Mouse (Mus musculus) CH12.LX (cell line): Measurements from ENCODE around the gene Them7. TPM values are rescaled to one million over a fixed set of nuclear protein-coding genes. Genes with fewer than 3 reads are reported as not detected.

Experiments used
- DNase-seq: peaks from one replicate; pipeline ENCODE4 v3.0.0-alpha.2; 2013; ENCODE audit errors: extremely low read depth
- H3K27ac ChIP-seq: 2 replicates; pipeline ENCODE4 v1.5.1; 2012; ENCODE audit warnings: low read depth, mild to moderate bottlenecking, control low read depth, moderate library complexity; ENCODE audit not compliant: insufficient read depth
- H3K27me3 ChIP-seq: replicated peaks from 2 replicates; pipeline ENCODE3; 2012; ENCODE audit warnings: inconsistent platforms
- H3K36me3 ChIP-seq, 2 experiments: replicated peaks in 1 of 2; 2 replicates each; pipeline versions ENCODE3 to v1.6.1; 2012; ENCODE audit warnings: inconsistent platforms in 1 of 2, low read length in 1 of 2, mild to moderate bottlenecking in 1 of 2, mixed read lengths in 1 of 2, moderate library complexity in 1 of 2; ENCODE audit not compliant: control insufficient read depth in 1 of 2, insufficient read depth in 1 of 2
- H3K4me1 ChIP-seq, 2 experiments: 2 replicates each; pipeline ENCODE4 v1.6.1; 2012; ENCODE audit warnings: inconsistent platforms in 1 of 2, moderate library complexity in 1 of 2; ENCODE audit not compliant: insufficient read depth in 2 of 2, control insufficient read depth in 1 of 2
- H3K4me2 ChIP-seq: 2 replicates; pipeline ENCODE4 v1.6.1; 2012; ENCODE audit warnings: low read depth, mild to moderate bottlenecking, control low read depth; ENCODE audit not compliant: poor library complexity, insufficient read depth, severe bottlenecking
- H3K4me3 ChIP-seq, 3 experiments: fragments of 150-350 bp in 1 of 3; sonication (generic) in 1 of 3; replicated peaks in 1 of 3; 2 replicates each; pipeline versions ENCODE3 to v1.5.1; 2011 to 2012; ENCODE audit warnings: low read depth in 2 of 3, low read length in 2 of 3, mild to moderate bottlenecking in 2 of 3, moderate library complexity in 2 of 3, control low read depth in 1 of 3, improper control_type of control experiment in 1 of 3, inconsistent platforms in 1 of 3, mixed read lengths in 1 of 3; ENCODE audit not compliant: poor library complexity in 1 of 3
- H3K79me2 ChIP-seq: replicated peaks from 2 replicates; pipeline ENCODE4 v1.6.1; 2012; ENCODE audit warnings: mild to moderate bottlenecking, moderate library complexity; ENCODE audit not compliant: control insufficient read depth, poor library complexity, insufficient read depth, severe bottlenecking; ENCODE audit errors: extremely low read depth
- H3K9ac ChIP-seq: 2 replicates; pipeline ENCODE4 v1.6.1; 2012; ENCODE audit warnings: low read depth, mild to moderate bottlenecking, control low read depth, moderate library complexity; ENCODE audit not compliant: insufficient read depth
- H3K9me3 ChIP-seq: replicated peaks from 2 replicates; pipeline ENCODE3; 2012; ENCODE audit warnings: low read length, inconsistent platforms, mixed read lengths
- ELF1 ChIP-seq: IDR thresholded peaks from 2 replicates; pipeline ENCODE4 v1.6.1; 2014; ENCODE audit warnings: low read depth, mild to moderate bottlenecking, inconsistent platforms, low read length, improper control_type of control experiment
- EP300 ChIP-seq: IDR thresholded peaks from 2 replicates; pipeline ENCODE4 v1.6.1; 2011; ENCODE audit warnings: low read length, improper control_type of control experiment
- ETS1 ChIP-seq: conservative IDR thresholded peaks from 2 replicates; pipeline ENCODE4 v1.6.1; 2012; ENCODE audit warnings: low read depth, mild to moderate bottlenecking, inconsistent platforms, low read length, improper control_type of control experiment, moderate library complexity
- GABPA ChIP-seq: IDR thresholded peaks from 2 replicates; pipeline ENCODE4 v1.6.1; 2012; ENCODE audit warnings: low read depth, low read length, improper control_type of control experiment, inconsistent platforms; ENCODE audit not compliant: insufficient replicate concordance
- HCFC1 ChIP-seq: IDR thresholded peaks from 2 replicates; pipeline ENCODE4 v1.6.1; 2012; ENCODE audit warnings: low read depth, mild to moderate bottlenecking, inconsistent platforms, low read length, improper control_type of control experiment
- IRF4 ChIP-seq: IDR thresholded peaks from 2 replicates; pipeline ENCODE4 v1.6.1; 2014; ENCODE audit warnings: low read depth, mild to moderate bottlenecking, inconsistent platforms, low read length, improper control_type of control experiment
- MAZ ChIP-seq: IDR thresholded peaks from 2 replicates; pipeline ENCODE4 v1.6.1; 2012; ENCODE audit warnings: low read depth, mild to moderate bottlenecking, inconsistent platforms, low read length, improper control_type of control experiment, moderate library complexity
- MYC ChIP-seq: IDR thresholded peaks from 2 replicates; pipeline ENCODE4 v1.6.1; 2011; ENCODE audit warnings: low read depth, mild to moderate bottlenecking, improper control_type of control experiment, low read length
- NELFE ChIP-seq: IDR thresholded peaks from 2 replicates; pipeline ENCODE4 v1.6.1; 2011; ENCODE audit warnings: low read depth, low read length, improper control_type of control experiment
- NRF1 ChIP-seq: IDR thresholded peaks from 2 replicates; pipeline ENCODE4 v1.6.1; 2014; ENCODE audit warnings: low read depth, mild to moderate bottlenecking, inconsistent platforms, low read length, improper control_type of control experiment, moderate library complexity
- RAD21 ChIP-seq: IDR thresholded peaks from 2 replicates; pipeline ENCODE4 v1.6.1; 2011; ENCODE audit warnings: low read depth, mild to moderate bottlenecking, low read length, improper control_type of control experiment, moderate library complexity
- SIN3A ChIP-seq: IDR thresholded peaks from 2 replicates; pipeline ENCODE4 v1.6.1; 2012; ENCODE audit warnings: low read length, improper control_type of control experiment, inconsistent platforms
- TBP ChIP-seq: conservative IDR thresholded peaks from 2 replicates; pipeline ENCODE4 v1.6.1; 2011; ENCODE audit warnings: low read depth, low read length, improper control_type of control experiment
- UBTF ChIP-seq: IDR thresholded peaks from 2 replicates; pipeline ENCODE4 v1.6.1; 2012; ENCODE audit warnings: low read depth, mild to moderate bottlenecking, inconsistent platforms, low read length, improper control_type of control experiment, moderate library complexity
- ZC3H11A ChIP-seq: IDR thresholded peaks from 2 replicates; pipeline ENCODE4 v1.6.1; 2012; ENCODE audit warnings: low read depth, mild to moderate bottlenecking, inconsistent platforms, low read length, improper control_type of control experiment
- ZKSCAN1 ChIP-seq: IDR thresholded peaks from 2 replicates; pipeline ENCODE4 v1.6.1; 2012; ENCODE audit warnings: low read depth, inconsistent platforms, low read length, improper control_type of control experiment, borderline replicate concordance
- ZMIZ1 ChIP-seq: IDR thresholded peaks from 2 replicates; pipeline ENCODE4 v1.6.1; 2012; ENCODE audit warnings: low read depth, mild to moderate bottlenecking, inconsistent platforms, low read length, improper control_type of control experiment
- dilution Hi-C: fragments of 300-500 bp; cut with MboI; formaldehyde crosslinking; loops from 2 replicates; pipeline ENCODE4 v1.14.3; 2020; ENCODE audit warnings: low sequenced_read_pairs; ENCODE audit not compliant: extremely low pct_unique_long_range_greater_than_20kb, extremely low pct_ligation_motif_present
- in situ Hi-C: fragments of 300-500 bp; cut with MboI; formaldehyde crosslinking; loops from 3 replicates; pipeline ENCODE4 v1.14.3; 2019; ENCODE audit warnings: low sequenced_read_pairs, low pct_ligation_motif_present, low pct_unique_long_range_greater_than_20kb, mixed read lengths
- polyA plus RNA-seq: library from polyadenylated mRNA; unstranded; fragments of >175 nt; gene quantifications from 2 replicates; pipeline ENCODE4 v1.2.1, GENCODE M21; 2012; ENCODE audit warnings: low read depth; ENCODE audit not compliant: insufficient read length
- total RNA-seq, 2 experiments: library from RNA; depleted of rRNA; stranded (reverse); fragments of 300-350 nt in 1 of 2; fragments of >200 nt in 1 of 2; gene quantifications; 2 replicates each; pipeline ENCODE4 v1.2.3; 2012 to 2014

Them7 gene
- total and polyA plus RNA-seq, 3 experiments: not detected

DNA sequence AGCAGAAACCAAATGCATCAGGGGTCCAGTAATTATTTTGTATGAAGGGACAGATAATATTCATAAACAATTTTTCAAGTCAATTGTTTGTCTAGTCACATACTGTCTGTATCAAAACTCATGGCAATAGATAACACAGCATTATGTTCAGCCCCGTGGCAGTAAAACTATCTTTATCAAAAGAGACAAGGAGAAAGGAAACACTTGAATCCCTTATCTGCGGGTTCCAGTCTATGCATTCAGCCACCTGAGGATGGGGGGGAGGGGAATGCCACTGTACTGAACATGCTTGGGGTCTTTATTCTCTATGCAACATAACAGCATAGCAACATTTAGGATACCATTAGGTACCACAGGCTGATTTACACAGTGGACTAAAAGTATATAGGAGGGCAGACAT lies 190.2 kb downstream of the Them7 start:
- dilution Hi-C loops: no loop called here
- no peak overlapping the region for H3K4me3 ChIP-seq
- in situ Hi-C loops: no loop called here
- H3K36me3 ChIP-seq: no peaks in the 10 kb centered on the region
- TF ChIP-seq ZKSCAN1 (no peak), UBTF (no peak), HCFC1 (no peak), TBP (no peak)
- no peak overlapping the region for H3K27ac ChIP-seq
- no peaks in the 10 kb centered on the region for H3K79me2 ChIP-seq
- H3K27me3 ChIP-seq: no peaks in the 10 kb centered on the region
- H3K4me1 ChIP-seq: peaks cover 4 to 28% of the 10 kb centered on the region in 2 experiments
- H3K9me3 ChIP-seq: no peaks in the 10 kb centered on the region
- no peak overlapping the region for H3K4me2 ChIP-seq
- DNase-seq: no peak
- H3K9ac ChIP-seq: no peak overlapping the region

DNA sequence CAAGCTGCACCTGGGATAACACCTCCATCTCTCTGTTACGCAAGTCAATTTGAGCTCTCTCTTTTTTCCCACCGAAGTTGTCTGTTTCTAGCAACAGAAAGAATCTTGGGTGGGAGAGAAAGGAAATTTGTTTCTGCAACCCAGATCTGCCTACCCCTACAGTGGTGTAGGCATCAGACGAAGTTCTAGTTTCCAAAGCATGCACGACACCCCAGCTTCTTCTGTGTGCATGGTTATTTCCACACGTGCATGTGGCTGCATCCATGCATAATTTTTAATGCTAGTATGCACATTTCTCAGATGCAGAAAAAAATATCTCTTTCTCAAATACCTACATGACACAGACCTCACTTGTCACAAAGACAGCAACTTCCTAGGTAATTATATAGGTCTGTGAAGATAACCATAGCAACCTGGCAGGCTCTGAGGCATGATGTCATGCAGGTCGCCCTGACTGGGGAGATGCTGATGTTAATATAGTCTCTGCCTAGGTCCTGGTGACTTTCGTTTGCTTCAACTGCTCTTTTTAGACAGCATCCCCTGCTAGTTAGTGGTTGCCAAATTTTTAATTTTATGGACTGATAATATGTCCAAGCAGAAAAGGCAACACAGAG lies 192.0 kb downstream of the Them7 start:
- Histone ChIP-seq H3K27me3 (no peaks in the 10 kb centered on the region), H3K79me2 (no peaks in the 10 kb centered on the region), H3K4me3 (no peak overlapping the region), H3K27ac (no peak overlapping the region), H3K9ac (no peak overlapping the region), H3K36me3 (no peaks in the 10 kb centered on the region), H3K4me1 (peaks cover 4 to 28% of the 10 kb centered on the region in 2 experiments), H3K4me2 (no peak overlapping the region), H3K9me3 (peaks cover 6% of the 10 kb centered on the region)
- dilution Hi-C loops (no loop called here), in situ Hi-C loops (no loop called here)
- DNase-seq: no peak
- TF ChIP-seq SIN3A: no peak
- no peak for TF ChIP-seq GABPA
- TF ChIP-seq ZMIZ1: no peak
- no peak for TF ChIP-seq NRF1
- no peak for TF ChIP-seq IRF4
- no peak for TF ChIP-seq ZC3H11A
- TF ChIP-seq TBP: no peak
- no peak for TF ChIP-seq MYC
- TF ChIP-seq EP300: no peak
- TF ChIP-seq ETS1: no peak
- TF ChIP-seq NELFE: no peak
- no peak for TF ChIP-seq MAZ
- no peak for TF ChIP-seq RAD21
- TF ChIP-seq ELF1: no peak
